Mouse (Mus musculus) MEL (cell line): ENCODE measurements around the gene Polr3c. TPM values are rescaled to one million over a fixed set of nuclear protein-coding genes. Genes with fewer than 3 reads are reported as not detected.

Source experiments
- DNase-seq: peaks from one replicate; pipeline ENCODE4 v3.0.0; 2011; ENCODE audit warnings: low read depth, low spot score
- H3K27ac ChIP-seq: 2 replicates; pipeline ENCODE4 v1.5.1; 2012; ENCODE audit warnings: low read depth, mild to moderate bottlenecking, control low read depth, low read length, moderate library complexity; ENCODE audit not compliant: control insufficient read depth
- H3K27me3 ChIP-seq, 2 experiments: fragments of 150-350 bp in 1 of 2; sonication (generic) in 1 of 2; 2 replicates each; pipeline ENCODE4 v1.6.1; 2012; ENCODE audit warnings: low read length in 2 of 2, mild to moderate bottlenecking in 2 of 2, improper control_type of control experiment in 1 of 2, moderate library complexity in 1 of 2; ENCODE audit not compliant: insufficient read depth in 2 of 2, control insufficient read depth in 1 of 2
- H3K36me3 ChIP-seq, 2 experiments: 2 replicates each; pipeline ENCODE4 v1.6.1; 2012 to 2014; ENCODE audit warnings: low read length in 2 of 2, improper control_type of control experiment in 1 of 2, inconsistent platforms in 1 of 2, mild to moderate bottlenecking in 1 of 2; ENCODE audit not compliant: insufficient read depth in 2 of 2, control insufficient read depth in 1 of 2
- H3K4me1 ChIP-seq, 2 experiments: fragments of 150-350 bp in 1 of 2; sonication (generic) in 1 of 2; 2 replicates each; pipeline ENCODE4 v1.6.1; 2012; ENCODE audit warnings: low read length in 2 of 2, improper control_type of control experiment in 1 of 2, mild to moderate bottlenecking in 1 of 2; ENCODE audit not compliant: insufficient read depth in 2 of 2, control insufficient read depth in 1 of 2
- H3K4me3 ChIP-seq, 2 experiments: fragments of 150-350 bp in 1 of 2; sonication (generic) in 1 of 2; 2 replicates each; pipeline ENCODE4 v1.5.1; 2012; ENCODE audit warnings: low read depth in 2 of 2, low read length in 2 of 2, mild to moderate bottlenecking in 2 of 2, moderate library complexity in 2 of 2, control low read depth in 1 of 2, improper control_type of control experiment in 1 of 2; ENCODE audit not compliant: control insufficient read depth in 1 of 2, insufficient read depth in 1 of 2
- H3K79me2 ChIP-seq: 2 replicates; pipeline ENCODE4 v1.6.1; 2012; ENCODE audit warnings: mild to moderate bottlenecking, low read length, moderate library complexity; ENCODE audit not compliant: control insufficient read depth, poor library complexity, insufficient read depth
- H3K9ac ChIP-seq: 2 replicates; pipeline ENCODE4 v1.6.1; 2012; ENCODE audit warnings: low read depth, mild to moderate bottlenecking, control low read depth, low read length, moderate library complexity; ENCODE audit not compliant: control insufficient read depth, poor library complexity, severe bottlenecking
- H3K9me3 ChIP-seq: fragments of 150-350 bp; sonication (generic); replicated peaks from 2 replicates; pipeline ENCODE4 v1.6.1; 2012; ENCODE audit warnings: mild to moderate bottlenecking, low read length, improper control_type of control experiment, moderate library complexity; ENCODE audit not compliant: insufficient read depth
- CHD2 ChIP-seq: IDR thresholded peaks from 2 replicates; pipeline ENCODE4 v1.6.1; 2011; ENCODE audit warnings: low read length, improper control_type of control experiment
- CTCF ChIP-seq, 3 experiments: IDR thresholded peaks in 2 of 3; conservative IDR thresholded peaks in 1 of 3; 2 replicates each; pipeline ENCODE4 v1.5.1; 2011 to 2012; ENCODE audit warnings: low read length in 3 of 3, low read depth in 2 of 3, mild to moderate bottlenecking in 2 of 3, improper control_type of control experiment in 1 of 3, inconsistent platforms in 1 of 3, mixed read lengths in 1 of 3, moderate library complexity in 1 of 3; ENCODE audit not compliant: control insufficient read depth in 1 of 3, insufficient read depth in 1 of 3, poor library complexity in 1 of 3, severe bottlenecking in 1 of 3
- ELF1 ChIP-seq: IDR thresholded peaks from 2 replicates; pipeline ENCODE4 v1.6.1; 2014; ENCODE audit warnings: low read depth, mild to moderate bottlenecking, inconsistent platforms, low read length, improper control_type of control experiment, moderate library complexity
- EP300 ChIP-seq, 2 experiments: IDR thresholded peaks; 2 replicates each; pipeline ENCODE4 v1.6.1; 2011; ENCODE audit warnings: improper control_type of control experiment in 2 of 2, low read length in 2 of 2, low read depth in 1 of 2, mild to moderate bottlenecking in 1 of 2
- GABPA ChIP-seq: IDR thresholded peaks from 2 replicates; pipeline ENCODE4 v1.6.1; 2012; ENCODE audit warnings: low read depth, mild to moderate bottlenecking, inconsistent platforms, low read length, improper control_type of control experiment, moderate library complexity
- GATA1 ChIP-seq: IDR thresholded peaks from 2 replicates; pipeline ENCODE4 v1.6.1; 2011; ENCODE audit warnings: low read depth, low read length, improper control_type of control experiment
- JUND ChIP-seq: IDR thresholded peaks from 2 replicates; pipeline ENCODE4 v1.6.1; 2011; ENCODE audit warnings: low read depth, mild to moderate bottlenecking, improper control_type of control experiment, low read length
- KAT2A ChIP-seq: conservative IDR thresholded peaks from 2 replicates; pipeline ENCODE4 v1.6.1; 2012; ENCODE audit warnings: low read depth, low read length, improper control_type of control experiment, inconsistent platforms
- MAFK ChIP-seq: IDR thresholded peaks from 2 replicates; pipeline ENCODE4 v1.6.1; 2011; ENCODE audit warnings: low read depth, mild to moderate bottlenecking, low read length, improper control_type of control experiment, borderline replicate concordance
- MEF2A ChIP-seq: IDR thresholded peaks from 2 replicates; pipeline ENCODE4 v1.6.1; 2014; ENCODE audit warnings: low read depth, mild to moderate bottlenecking, inconsistent platforms, low read length, improper control_type of control experiment; ENCODE audit not compliant: poor library complexity, insufficient replicate concordance, severe bottlenecking; ENCODE audit errors: extremely low read depth
- MXI1 ChIP-seq: IDR thresholded peaks from 2 replicates; pipeline ENCODE4 v1.6.1; 2011; ENCODE audit warnings: mild to moderate bottlenecking, low read depth, low read length, improper control_type of control experiment
- NELFE ChIP-seq: IDR thresholded peaks from 2 replicates; pipeline ENCODE4 v1.6.1; 2011; ENCODE audit warnings: low read depth, low read length, improper control_type of control experiment
- NRF1 ChIP-seq: IDR thresholded peaks from 2 replicates; pipeline ENCODE4 v1.6.1; 2014; ENCODE audit warnings: low read depth, mild to moderate bottlenecking, inconsistent platforms, low read length, improper control_type of control experiment, moderate library complexity; ENCODE audit not compliant: poor library complexity, insufficient read depth, severe bottlenecking
- POLR2A ChIP-seq, 2 experiments: IDR thresholded peaks; 2 replicates each; pipeline ENCODE4 v1.6.1; 2011 to 2012; ENCODE audit warnings: low read length in 2 of 2, mild to moderate bottlenecking in 2 of 2, control low read depth in 1 of 2, improper control_type of control experiment in 1 of 2, low read depth in 1 of 2, moderate library complexity in 1 of 2; ENCODE audit not compliant: control insufficient read depth in 1 of 2, insufficient read depth in 1 of 2, poor library complexity in 1 of 2
- POLR2AphosphoS2 ChIP-seq: IDR thresholded peaks from 2 replicates; pipeline ENCODE4 v1.6.1; 2011; ENCODE audit warnings: low read length, improper control_type of control experiment
- POLR2AphosphoS5 ChIP-seq: IDR thresholded peaks from 2 replicates; pipeline ENCODE4 v1.6.1; 2012; ENCODE audit warnings: low read depth, borderline replicate concordance, mild to moderate bottlenecking, inconsistent platforms, low read length, moderate library complexity, mixed read lengths
- SIN3A ChIP-seq: IDR thresholded peaks from 2 replicates; pipeline ENCODE4 v1.6.1; 2012; ENCODE audit warnings: low read length, improper control_type of control experiment, inconsistent platforms
- TBP ChIP-seq: IDR thresholded peaks from 2 replicates; pipeline ENCODE4 v1.8.0; 2011; ENCODE audit warnings: low read depth, low read length, improper control_type of control experiment
- UBTF ChIP-seq: IDR thresholded peaks from 2 replicates; pipeline ENCODE4 v1.6.1; 2012; ENCODE audit warnings: low read depth, mild to moderate bottlenecking, inconsistent platforms, low read length, improper control_type of control experiment, moderate library complexity, borderline replicate concordance; ENCODE audit not compliant: insufficient read depth
- USF1 ChIP-seq: IDR thresholded peaks from 2 replicates; pipeline ENCODE4 v1.6.1; 2014; ENCODE audit warnings: low read depth, mild to moderate bottlenecking, inconsistent platforms, low read length, improper control_type of control experiment, moderate library complexity
- USF2 ChIP-seq, 2 experiments: IDR thresholded peaks; 2 replicates each; pipeline ENCODE4 v1.6.1; 2011 to 2012; ENCODE audit warnings: improper control_type of control experiment in 2 of 2, low read length in 2 of 2, borderline replicate concordance in 1 of 2, inconsistent platforms in 1 of 2, low read depth in 1 of 2, mild to moderate bottlenecking in 1 of 2; ENCODE audit not compliant: insufficient read depth in 1 of 2
- ZC3H11A ChIP-seq: IDR thresholded peaks from 2 replicates; pipeline ENCODE4 v1.6.1; 2012; ENCODE audit warnings: low read depth, mild to moderate bottlenecking, inconsistent platforms, low read length, improper control_type of control experiment
- ZMIZ1 ChIP-seq: IDR thresholded peaks from 2 replicates; pipeline ENCODE4 v1.6.1; 2012; ENCODE audit warnings: low read depth, mild to moderate bottlenecking, inconsistent platforms, low read length, improper control_type of control experiment, moderate library complexity
- polyA plus RNA-seq, 2 experiments: library from polyadenylated mRNA; stranded (reverse) in 1 of 2; unstranded in 1 of 2; fragments of >175 nt in 1 of 2; fragments of >200 nt in 1 of 2; gene quantifications; 2 replicates each; pipeline versions ENCODE4 v1.2.1 to v1.2.4; 2012; ENCODE audit warnings: low replicate concordance in 2 of 2, low read depth in 1 of 2; ENCODE audit not compliant: insufficient read length in 2 of 2, insufficient read depth in 1 of 2, missing spikeins in 1 of 2
- total RNA-seq: library from RNA; depleted of rRNA; stranded (reverse); fragments of 300-350 nt; gene quantifications from 2 replicates; pipeline ENCODE4 v1.2.3, GENCODE M21; 2012

Polr3c gene
- total and polyA plus RNA-seq, 3 experiments: 48.3 to 224 (median 122) TPM

DNA sequence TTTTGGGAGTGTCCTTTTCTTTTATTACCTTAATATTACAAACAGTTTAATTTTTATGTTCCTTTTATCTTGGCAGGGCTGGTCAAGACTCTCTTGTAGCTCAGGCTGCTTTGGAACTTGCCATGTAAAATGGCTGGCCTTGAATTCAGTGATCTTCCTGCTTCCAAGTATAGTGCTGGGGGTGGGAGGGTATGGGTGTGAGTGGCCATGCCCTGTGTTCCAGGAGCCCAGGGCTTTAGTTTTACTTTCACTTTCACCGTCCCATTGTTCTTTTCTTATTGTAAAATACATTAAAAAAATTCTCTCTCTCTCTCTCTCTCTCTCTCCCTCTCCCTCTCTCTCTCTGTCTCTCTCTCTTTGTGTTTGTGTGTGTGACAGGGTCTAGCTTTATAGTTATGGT lies 37.1 kb upstream of the Polr3c start (continued):
- TF ChIP-seq NRF1 (no peak), USF1 (no peak), UBTF (no peak)

DNA sequence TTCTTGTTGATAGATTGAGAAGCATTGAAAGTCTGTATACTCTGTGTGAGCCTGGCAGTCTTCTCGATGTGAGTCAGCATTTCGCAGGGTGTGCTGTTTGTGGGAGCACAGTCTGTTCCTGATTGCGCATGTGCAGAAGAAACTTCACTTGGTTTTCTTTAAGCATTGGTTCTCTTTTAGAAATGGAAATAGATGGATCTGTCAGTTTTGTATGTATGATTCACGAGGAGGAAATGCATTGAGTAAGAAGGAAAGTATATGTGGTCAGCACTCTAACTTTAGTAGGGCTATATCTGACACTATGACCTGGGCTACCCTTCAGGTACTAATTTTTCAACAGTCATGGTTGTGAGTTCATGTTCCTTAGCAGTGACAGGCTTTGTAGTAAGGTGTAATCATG lies 32.3 kb upstream of the Polr3c start:
- Histone ChIP-seq H3K36me3 (peaks cover 0 to 9% of the 10 kb centered on the region in 2 experiments; a peak in 3 of 4 replicates), H3K4me3 (no peak overlapping the region), H3K4me1 (peaks cover 0 to 2% of the 10 kb centered on the region in 2 experiments; a peak in 1 of 4 replicates), H3K27me3 (no peaks in the 10 kb centered on the region), H3K9ac (no peak overlapping the region), H3K79me2 (no peaks in the 10 kb centered on the region), H3K9me3 (no peaks in the 10 kb centered on the region), H3K27ac (no peak overlapping the region)
- DNase-seq: peak; percentile 53
- TF ChIP-seq GABPA (no peak), POLR2A (IDR thresholded peaks at IDR 0.05; ENCODE audit: control insufficient read depth in 1 of 2, insufficient read depth in 1 of 2, low read depth in 1 of 2, low read length in 2 of 2, poor library complexity in 1 of 2) (no peak), SIN3A (no peak), CHD2 (no peak), POLR2AphosphoS5 (no peak), USF2 (IDR thresholded peaks at IDR 0.05; ENCODE audit: borderline replicate concordance in 1 of 2, insufficient read depth in 1 of 2, low read depth in 1 of 2, low read length in 2 of 2) (no peak), NRF1 (no peak)

DNA sequence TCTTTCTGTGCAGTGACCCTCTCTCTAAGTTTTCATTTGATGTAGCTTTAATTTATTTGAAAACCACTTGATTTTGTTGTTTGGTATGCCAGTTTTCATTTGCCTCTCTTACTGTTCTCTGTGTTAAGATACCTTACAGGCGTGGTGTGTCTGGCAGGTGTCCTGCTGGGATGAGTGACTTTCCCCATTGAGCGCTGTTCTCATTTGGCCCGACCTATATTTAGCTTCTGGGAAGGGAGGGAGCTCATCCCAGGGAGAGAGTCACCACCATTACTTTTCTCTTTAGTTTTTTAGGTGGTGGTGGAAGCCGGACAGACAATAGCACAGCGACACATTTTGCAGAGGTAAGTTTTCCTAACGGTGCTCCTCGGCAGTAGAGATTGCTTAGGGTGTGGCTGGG lies 30.3 kb upstream of the Polr3c start:
- no peak for DNase-seq
- H3K9ac ChIP-seq: no peak overlapping the region
- no peaks in the 10 kb centered on the region for H3K79me2 ChIP-seq
- TF ChIP-seq JUND: no peak
- no peak for TF ChIP-seq POLR2AphosphoS5
- no peak for TF ChIP-seq ELF1
- TF ChIP-seq NELFE: no peak
- TF ChIP-seq, all 39 proteins: peak for 0
- no peaks in the 10 kb centered on the region for H3K9me3 ChIP-seq
- H3K27ac ChIP-seq: no peak overlapping the region
- no peaks in the 10 kb centered on the region for H3K4me1 ChIP-seq
- peaks cover 0 to 2% of the 10 kb centered on the region in 2 experiments; a peak in 2 of 4 replicates for H3K36me3 ChIP-seq
- no peaks in the 10 kb centered on the region for H3K27me3 ChIP-seq
- H3K4me3 ChIP-seq: no peak overlapping the region

DNA sequence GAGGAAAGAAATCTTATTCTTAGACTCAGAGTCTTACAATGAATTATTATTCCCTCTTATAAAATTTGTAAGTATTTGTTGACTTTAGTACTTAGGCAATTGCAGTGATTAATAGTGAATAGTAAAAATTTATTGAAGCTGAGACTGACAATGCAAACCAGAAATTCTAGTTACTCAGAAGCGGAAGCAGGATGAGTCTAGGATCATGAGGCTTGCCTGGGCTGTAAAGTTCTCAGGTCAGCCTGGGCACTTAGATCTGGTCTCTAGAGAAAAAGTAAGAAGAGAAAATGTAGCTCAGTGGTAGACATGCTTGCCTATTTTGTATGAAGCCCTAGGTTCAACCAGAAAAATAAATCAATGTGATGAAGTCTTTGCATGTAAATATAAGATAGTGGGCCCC lies 28.5 kb upstream of the Polr3c start:
- Histone ChIP-seq H3K4me1 (no peaks in the 10 kb centered on the region; a peak in 1 of 4 replicates), H3K4me3 (no peak overlapping the region), H3K79me2 (no peaks in the 10 kb centered on the region), H3K9ac (no peak overlapping the region), H3K27me3 (no peaks in the 10 kb centered on the region), H3K27ac (no peak overlapping the region), H3K9me3 (no peaks in the 10 kb centered on the region), H3K36me3 (peaks cover 0 to 2% of the 10 kb centered on the region in 2 experiments; a peak in 2 of 4 replicates)
- no peak for DNase-seq
- no peak for TF ChIP-seq KAT2A
- no peak for TF ChIP-seq EP300 (IDR thresholded peaks at IDR 0.05; ENCODE audit: low read depth in 1 of 2, low read length in 2 of 2)
- TF ChIP-seq ZMIZ1: no peak
- no peak for TF ChIP-seq MEF2A
- TF ChIP-seq TBP: no peak
- TF ChIP-seq ZC3H11A: no peak
- TF ChIP-seq SIN3A: no peak
- TF ChIP-seq CTCF (IDR thresholded peaks at IDR 0.05 in 2 of 3, conservative IDR thresholded peaks at IDR 0.05 in 1 of 3; ENCODE audit: control insufficient read depth in 1 of 3, insufficient read depth in 1 of 3, low read depth in 2 of 3, low read length in 3 of 3, poor library complexity in 1 of 3, severe bottlenecking in 1 of 3): no peak
- TF ChIP-seq JUND: no peak
- no peak for TF ChIP-seq POLR2A (IDR thresholded peaks at IDR 0.05; ENCODE audit: control insufficient read depth in 1 of 2, insufficient read depth in 1 of 2, low read depth in 1 of 2, low read length in 2 of 2, poor library complexity in 1 of 2)
- no peak for TF ChIP-seq POLR2AphosphoS2
- TF ChIP-seq MXI1: no peak
- no peak for TF ChIP-seq POLR2AphosphoS5
- no peak for TF ChIP-seq MAFK
- TF ChIP-seq GATA1: no peak
